Mouse (Mus musculus) liver, embryonic 16.5 days (tissue): ENCODE measurements at regions not wholly inside any gene's neighbourhood (a gene's known extent, or its start where the extent isn't known, plus 50 kb on each side); places are given as distances from the start of the nearest gene placed in this dataset.

Source experiments
- ATAC-seq: fragments of 200-750 bp; cut with Nextera tagmentation; 2 replicates; pipeline ENCODE4 v1.8.0; 2017; ENCODE audit warnings: low read depth, mild to moderate bottlenecking, moderate number of reproducible peaks, moderate library complexity
- H3K27ac ChIP-seq: fragments of 300-500 bp; sonication (generic); 2 replicates; pipeline ENCODE4 v1.5.1; 2014; ENCODE audit warnings: mild to moderate bottlenecking, low read length
- H3K27me3 ChIP-seq: fragments of 300-500 bp; sonication (generic); 2 replicates; pipeline ENCODE4 v1.6.1; 2014; ENCODE audit warnings: low read depth, low read length, mixed read lengths; ENCODE audit not compliant: control insufficient read depth, insufficient read depth
- H3K36me3 ChIP-seq: fragments of 300-500 bp; sonication (generic); 2 replicates; pipeline ENCODE4 v1.6.1; 2014; ENCODE audit warnings: mild to moderate bottlenecking; ENCODE audit not compliant: control insufficient read depth, insufficient read depth
- H3K4me1 ChIP-seq: fragments of 300-500 bp; sonication (generic); 2 replicates; pipeline ENCODE4 v1.6.1; 2014; ENCODE audit warnings: low read depth, low read length, mixed read lengths; ENCODE audit not compliant: control insufficient read depth
- H3K4me2 ChIP-seq: fragments of 300-500 bp; sonication (generic); 2 replicates; pipeline ENCODE4 v1.6.1; 2014; ENCODE audit warnings: low read depth, low read length, mixed read lengths
- H3K4me3 ChIP-seq: fragments of 300-500 bp; sonication (generic); 2 replicates; pipeline ENCODE4 v1.5.1; 2014; ENCODE audit warnings: low read depth, mild to moderate bottlenecking, low read length
- H3K9ac ChIP-seq: fragments of 300-500 bp; sonication (generic); 2 replicates; pipeline ENCODE4 v1.6.1; 2014; ENCODE audit warnings: low read depth, low read length
- H3K9me3 ChIP-seq: fragments of 300-500 bp; sonication (generic); replicated peaks from 2 replicates; pipeline ENCODE4 v1.6.1; 2016; ENCODE audit warnings: low read length; ENCODE audit not compliant: control insufficient read depth
- WGBS: fragments of 180-500 bp; shearing (Covaris S2); extraction: QIAGEN DNeasy Blood & Tissue Kit; methylation state at CpG from one replicate; pipeline ENCODE4 v1.1.7; 2014; ENCODE audit not compliant: insufficient replicate concordance; 5-methylcytosine and 5-hydroxymethylcytosine counted together

DNA sequence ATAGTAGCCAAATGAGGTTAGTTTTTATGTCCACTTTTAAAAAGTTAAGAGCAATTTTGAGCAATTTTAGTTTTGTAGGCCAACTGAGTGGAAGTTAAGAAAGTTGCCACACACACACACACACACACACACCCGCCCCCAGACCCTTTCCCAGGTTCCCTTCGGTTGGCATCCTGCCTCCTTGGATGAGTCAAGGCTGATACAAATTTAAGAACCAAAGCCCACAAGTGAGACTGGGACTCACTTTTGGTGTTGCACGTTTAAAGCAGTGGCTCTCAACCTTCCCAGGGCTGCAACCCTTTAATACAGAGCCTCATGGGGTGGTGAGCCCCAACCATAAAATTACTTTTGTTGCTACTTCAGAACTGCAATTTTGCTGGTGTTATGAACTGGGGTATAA is 70.4 kb downstream of the Tmem30b start:
- Histone ChIP-seq H3K9ac (no peak overlapping the region), H3K4me1 (no peaks in the 10 kb centered on the region), H3K27ac (no peak overlapping the region), H3K4me2 (no peak overlapping the region), H3K9me3 (no peaks in the 10 kb centered on the region), H3K36me3 (no peaks in the 10 kb centered on the region), H3K4me3 (no peak overlapping the region), H3K27me3 (no peaks in the 10 kb centered on the region)
- no peak for ATAC-seq
- WGBS: 37% methylated on average over 3 of the region's 3 CpGs

DNA sequence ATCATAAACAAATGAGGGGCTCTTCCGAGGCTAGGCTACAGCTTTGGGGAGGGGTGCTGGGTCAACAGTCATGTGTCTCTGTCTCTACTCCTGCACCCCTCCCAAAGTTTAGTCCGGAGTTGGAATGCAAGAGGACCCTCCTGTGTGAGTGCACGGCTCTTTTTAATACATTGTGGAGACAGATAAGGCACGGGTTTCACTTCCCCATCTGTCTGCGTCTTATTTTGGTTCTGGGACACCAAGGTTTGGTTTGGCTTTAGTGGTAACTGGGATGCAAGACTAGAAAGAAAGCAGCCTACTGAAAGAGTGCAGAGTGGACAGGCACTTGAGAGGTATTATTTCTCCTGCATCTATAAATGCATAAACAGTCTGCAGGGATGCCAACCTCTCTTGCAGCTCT is 71.2 kb downstream of the Tmem30b start:
- H3K9ac ChIP-seq: no peak overlapping the region
- H3K4me2 ChIP-seq: no peak overlapping the region
- H3K27me3 ChIP-seq: no peaks in the 10 kb centered on the region
- H3K9me3 ChIP-seq: no peaks in the 10 kb centered on the region
- H3K4me1 ChIP-seq: no peaks in the 10 kb centered on the region
- H3K27ac ChIP-seq: no peak overlapping the region
- H3K36me3 ChIP-seq: no peaks in the 10 kb centered on the region
- 18% methylated on average over 5 of the region's 5 CpGs for WGBS
- no peak overlapping the region for H3K4me3 ChIP-seq
- no peak for ATAC-seq

DNA sequence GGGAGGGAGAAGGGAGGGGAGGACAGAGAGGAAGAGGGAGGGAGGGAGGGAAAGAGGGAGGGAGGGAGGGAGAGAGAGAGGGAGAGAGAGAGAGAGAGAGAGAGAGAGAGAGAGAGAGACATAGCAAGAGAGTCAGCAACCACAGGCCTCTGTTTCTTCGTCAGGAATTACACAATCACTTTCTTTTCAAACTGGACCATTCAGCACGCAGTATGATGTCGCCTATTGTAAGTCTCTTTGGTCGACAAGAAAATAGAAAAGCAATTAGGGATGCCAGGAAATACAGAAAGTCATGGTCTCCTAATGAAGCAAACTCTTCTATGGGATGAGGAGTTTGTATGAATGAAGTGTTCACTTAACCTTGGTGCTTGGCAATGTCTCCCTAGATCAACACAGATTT is 73.1 kb downstream of the Tmem30b start:
- Histone ChIP-seq H3K4me1 (no peaks in the 10 kb centered on the region), H3K27me3 (no peaks in the 10 kb centered on the region), H3K27ac (no peak overlapping the region), H3K4me2 (no peak overlapping the region), H3K4me3 (no peak overlapping the region), H3K36me3 (no peaks in the 10 kb centered on the region), H3K9ac (no peak overlapping the region), H3K9me3 (no peaks in the 10 kb centered on the region)
- ATAC-seq: no peak
- WGBS: 38% methylated on average over 4 of the region's 4 CpGs

DNA sequence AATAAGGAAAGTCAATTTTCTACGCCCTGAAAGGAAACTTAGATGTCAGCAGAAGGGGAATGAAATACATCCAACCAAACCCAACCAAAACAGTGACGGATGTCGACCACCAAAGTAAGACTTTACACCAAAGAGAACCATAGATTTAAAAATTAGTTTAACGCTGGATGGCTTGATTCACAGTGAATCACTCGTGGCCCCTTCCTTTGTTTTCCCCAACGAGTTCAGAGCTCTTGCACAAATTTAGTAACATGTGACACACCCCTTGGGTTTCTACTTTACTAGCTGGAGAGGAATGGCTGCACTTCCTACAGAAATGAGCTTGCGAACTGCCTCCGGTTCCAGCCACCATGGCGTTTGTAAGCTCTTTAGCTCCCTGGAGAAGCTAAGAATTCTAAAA is 74.2 kb downstream of the Tmem30b start:
- no peaks in the 10 kb centered on the region for H3K9me3 ChIP-seq
- no peaks in the 10 kb centered on the region for H3K36me3 ChIP-seq
- WGBS: 62% methylated on average over 9 of the region's 9 CpGs
- no peak overlapping the region for H3K27ac ChIP-seq
- ATAC-seq: no peak
- no peak overlapping the region for H3K4me3 ChIP-seq
- no peak overlapping the region for H3K9ac ChIP-seq
- no peak overlapping the region for H3K4me2 ChIP-seq
- no peaks in the 10 kb centered on the region for H3K4me1 ChIP-seq
- H3K27me3 ChIP-seq: no peaks in the 10 kb centered on the region

DNA sequence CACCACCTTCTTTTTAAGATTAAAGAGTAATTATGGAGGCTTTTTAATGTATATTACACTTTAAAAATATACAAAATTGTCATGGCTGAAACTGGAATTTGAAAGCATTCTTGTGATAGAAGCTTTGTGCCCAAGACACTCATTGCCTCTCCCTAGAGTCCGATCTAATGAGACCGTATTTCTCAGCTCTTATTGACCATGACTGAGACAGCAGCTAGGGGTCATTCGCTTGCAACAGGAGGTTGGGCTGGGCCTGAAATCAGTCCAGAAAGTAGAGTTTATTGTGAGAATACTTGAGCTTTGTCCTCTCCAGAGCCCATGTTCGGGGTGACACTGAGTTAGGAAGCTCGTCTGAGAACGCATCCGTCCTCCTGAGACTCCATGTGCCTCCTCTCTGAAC is 79.7 kb downstream of the Tmem30b start:
- Histone ChIP-seq H3K9ac (no peak overlapping the region), H3K9me3 (no peaks in the 10 kb centered on the region), H3K4me3 (no peak overlapping the region), H3K4me2 (no peak overlapping the region), H3K36me3 (no peaks in the 10 kb centered on the region), H3K27ac (no peak overlapping the region), H3K4me1 (no peaks in the 10 kb centered on the region), H3K27me3 (no peaks in the 10 kb centered on the region)
- WGBS: 74% methylated on average over 7 of the region's 7 CpGs
- ATAC-seq: no peak

DNA sequence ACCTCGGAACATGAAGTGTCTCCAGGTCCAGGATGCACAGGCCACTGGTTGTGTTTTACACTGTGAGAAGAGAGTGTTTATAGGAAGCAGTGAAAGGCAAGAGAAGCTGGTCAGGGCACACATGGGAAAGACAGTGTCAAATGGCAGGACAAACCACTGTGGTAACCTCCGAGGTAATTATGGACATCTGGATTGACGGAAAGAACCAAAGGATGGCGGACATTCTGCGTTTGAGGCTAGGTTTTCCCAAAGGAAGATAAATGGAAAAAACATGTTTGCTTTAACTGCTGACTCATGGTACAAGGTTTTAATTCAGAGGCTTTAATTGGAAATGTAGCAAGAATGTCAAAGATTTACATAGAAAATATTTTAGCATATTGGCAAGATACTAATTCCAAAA is 80.2 kb downstream of the Tmem30b start:
- no peak overlapping the region for H3K27ac ChIP-seq
- H3K9me3 ChIP-seq: no peaks in the 10 kb centered on the region
- 75% methylated on average over 5 of the region's 5 CpGs for WGBS
- H3K36me3 ChIP-seq: no peaks in the 10 kb centered on the region
- no peaks in the 10 kb centered on the region for H3K4me1 ChIP-seq
- no peak overlapping the region for H3K4me2 ChIP-seq
- no peak for ATAC-seq
- no peaks in the 10 kb centered on the region for H3K27me3 ChIP-seq
- H3K4me3 ChIP-seq: no peak overlapping the region
- no peak overlapping the region for H3K9ac ChIP-seq

DNA sequence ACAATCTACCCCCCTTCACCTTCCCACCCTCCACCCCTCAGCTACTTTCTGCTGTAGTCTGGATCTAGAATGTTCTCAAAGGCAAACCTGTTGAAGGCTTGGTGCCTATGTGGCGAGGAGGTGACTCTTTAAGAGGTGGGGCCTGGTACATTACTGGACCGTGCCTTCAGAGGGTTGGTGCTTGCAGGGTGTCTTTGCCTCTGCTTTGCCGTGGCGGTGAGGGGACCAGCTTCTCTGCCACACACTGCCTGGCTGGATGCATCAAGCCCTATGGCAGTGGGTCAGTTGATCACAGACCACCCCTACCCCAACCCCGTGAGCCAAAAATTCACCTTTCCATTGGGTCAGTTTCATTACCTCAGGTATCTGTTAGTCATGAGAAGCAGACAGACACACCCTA is 81.9 kb downstream of the Tmem30b start:
- no peak overlapping the region for H3K4me2 ChIP-seq

DNA sequence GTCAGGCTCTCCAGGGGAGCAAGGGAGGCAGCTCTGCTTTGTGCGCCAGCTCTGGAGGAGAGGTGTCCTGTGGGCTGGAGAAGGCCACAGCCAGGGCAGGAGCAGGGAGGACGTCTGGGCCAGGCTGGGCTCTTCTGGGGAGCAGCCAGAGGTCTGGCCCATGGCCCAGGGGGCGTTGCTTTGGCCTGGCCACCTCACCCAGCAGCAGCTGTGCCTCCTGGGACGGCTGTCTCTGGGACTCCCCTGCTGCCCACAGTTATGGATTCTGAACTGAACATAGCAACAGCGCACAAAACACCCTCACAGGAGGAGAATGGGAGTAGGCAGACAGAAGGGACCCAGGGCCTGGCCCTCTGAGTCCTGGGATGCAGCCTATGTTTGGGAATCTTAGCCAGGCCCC is 84.1 kb downstream of the Tmem30b start:
- WGBS: 46% methylated on average over 5 of the region's 5 CpGs
- no peaks in the 10 kb centered on the region for H3K4me1 ChIP-seq
- no peak overlapping the region for H3K9ac ChIP-seq
- no peak for ATAC-seq
- no peak overlapping the region for H3K27ac ChIP-seq
- H3K36me3 ChIP-seq: no peaks in the 10 kb centered on the region
- H3K4me2 ChIP-seq: no peak overlapping the region
- H3K9me3 ChIP-seq: no peaks in the 10 kb centered on the region
- no peak overlapping the region for H3K4me3 ChIP-seq
- H3K27me3 ChIP-seq: no peaks in the 10 kb centered on the region

More for the DNA sequence above, 81.9 kb downstream of the Tmem30b start:
- H3K9ac ChIP-seq: no peak overlapping the region
- WGBS: 66% methylated on average over 5 of the region's 5 CpGs
- H3K27ac ChIP-seq: no peak overlapping the region
- H3K4me3 ChIP-seq: no peak overlapping the region
- no peaks in the 10 kb centered on the region for H3K9me3 ChIP-seq
- no peaks in the 10 kb centered on the region for H3K27me3 ChIP-seq
- H3K36me3 ChIP-seq: no peaks in the 10 kb centered on the region
- no peak for ATAC-seq
- no peaks in the 10 kb centered on the region for H3K4me1 ChIP-seq

DNA sequence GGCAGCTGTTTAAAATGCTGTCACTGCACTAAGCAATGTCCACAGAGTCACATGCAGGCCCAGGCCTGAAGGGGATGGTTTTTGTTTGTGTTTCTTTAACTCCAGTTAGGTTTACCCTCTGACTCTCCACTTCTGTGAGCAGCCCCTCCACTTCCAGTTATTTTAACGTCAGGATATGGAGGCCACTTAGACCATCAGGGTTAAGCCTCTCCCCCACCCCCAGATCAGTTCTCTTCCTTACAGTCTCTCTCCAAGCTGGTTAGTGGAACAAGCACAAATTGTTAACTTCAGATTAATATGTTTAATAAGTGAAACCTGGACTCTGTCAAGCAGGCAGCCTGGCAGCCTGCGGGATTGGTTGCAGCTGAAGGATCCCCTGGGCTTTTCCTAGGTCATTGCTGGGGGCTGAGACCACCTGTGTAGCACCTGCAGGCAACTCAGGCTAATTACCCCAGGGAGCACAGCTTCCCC is 85.9 kb downstream of the Tmem30b start:
- ATAC-seq: no peak
- no peaks in the 10 kb centered on the region for H3K9me3 ChIP-seq
- H3K4me1 ChIP-seq: no peaks in the 10 kb centered on the region
- H3K27me3 ChIP-seq: no peaks in the 10 kb centered on the region
- no peak overlapping the region for H3K9ac ChIP-seq
- H3K4me2 ChIP-seq: no peak overlapping the region
- no peak overlapping the region for H3K4me3 ChIP-seq
- 50% methylated on average over 2 of the region's 2 CpGs for WGBS
- H3K27ac ChIP-seq: no peak overlapping the region
- no peaks in the 10 kb centered on the region for H3K36me3 ChIP-seq

DNA sequence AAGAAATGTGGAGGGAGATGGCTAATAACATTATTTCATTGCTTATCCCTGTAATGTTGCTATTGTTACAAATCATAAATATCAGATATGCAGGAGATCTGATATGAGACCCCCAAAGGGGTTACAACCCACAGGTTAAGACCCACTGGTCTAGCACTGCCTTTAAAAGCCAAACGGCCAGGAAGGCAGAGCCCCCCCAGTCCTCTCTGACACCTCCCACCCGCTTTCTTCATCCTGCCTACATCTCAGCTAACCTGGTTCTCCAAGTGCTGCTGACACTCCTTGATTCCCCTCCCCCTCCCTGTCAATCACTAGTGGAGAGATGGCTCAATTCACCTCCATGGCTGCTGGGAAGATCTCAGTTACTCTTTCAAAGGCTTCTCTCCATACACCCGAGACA is 94.9 kb downstream of the Tmem30b start:
- Histone ChIP-seq H3K9me3 (no peaks in the 10 kb centered on the region), H3K27ac (no peak overlapping the region), H3K27me3 (no peaks in the 10 kb centered on the region), H3K36me3 (no peaks in the 10 kb centered on the region), H3K4me1 (no peaks in the 10 kb centered on the region), H3K9ac (no peak overlapping the region), H3K4me2 (no peak overlapping the region), H3K4me3 (no peak overlapping the region)
- WGBS: 50% methylated on average over 3 of the region's 3 CpGs
- no peak for ATAC-seq
